Mouse (Mus musculus) erythroblast, embryonic 14.5 days (primary cell): Measurements from ENCODE around the gene Qtrt2.

ENCODE experiments used
- GATA1 ChIP-seq: IDR thresholded peaks from 2 replicates; pipeline ENCODE4 v1.6.1; 2012; ENCODE audit warnings: low read length, inconsistent platforms, mixed read lengths
- TAL1 ChIP-seq: IDR thresholded peaks from 3 replicates; pipeline ENCODE4 v1.6.1; 2012; ENCODE audit warnings: low read length, inconsistent platforms, mixed read lengths

DNA sequence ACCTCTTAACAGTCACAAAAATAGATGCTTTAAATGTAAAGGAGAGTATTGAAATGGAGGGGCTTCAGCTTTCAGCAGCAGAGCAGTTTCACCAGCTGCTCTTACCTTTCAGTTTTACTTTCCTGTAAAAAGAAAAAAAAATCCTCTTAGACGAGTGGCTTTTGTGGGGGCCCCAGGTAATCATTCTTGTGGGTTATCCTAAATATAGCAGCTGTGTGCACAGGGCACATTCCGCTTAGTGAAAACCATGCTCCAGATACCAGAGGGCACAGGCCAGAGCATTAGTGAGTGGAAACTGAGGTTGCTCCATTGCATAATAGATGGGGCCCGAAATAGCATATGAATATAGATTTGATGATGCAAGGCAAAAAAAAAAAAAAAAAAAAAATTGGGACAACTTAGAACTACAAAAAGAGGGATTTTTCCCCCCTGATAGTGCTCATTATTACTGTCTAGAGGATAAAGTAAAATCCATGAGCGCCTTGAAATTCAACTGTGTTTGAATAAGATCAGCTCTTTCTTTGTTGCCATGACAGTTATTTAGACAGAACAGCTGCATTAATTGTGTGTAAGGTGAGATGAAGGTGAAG lies 35.8 kb downstream of the Qtrt2 start:
- TF ChIP-seq GATA1, result no peak
- no peak for TF ChIP-seq TAL1
